Mouse (Mus musculus): Measurements from ENCODE around the gene Olfr594.
"Not testable (repeated sequence)": the region's sequence is repeated elsewhere in the genome, so short reads cannot be mapped to it uniquely, and the experiment has no call there.

Olfr594 gene

GRCm38 (mm10) chr7:103216696-103217095 is at the start of gene Olfr594:
TSS of gene Olfr594 (plus strand) at chr7:103216996.
- in situ Hi-C loops (cut with MseI, MboI) = no loop called here

- in situ Hi-C loops (cut with MseI, MboI) = no loop called here
These were observed 47.1 kb upstream of the Olfr594 start for GRCm38 (mm10) chr7:103169697-103170096.

- in situ Hi-C loops (cut with MseI, MboI) = no loop called here
These were observed 38.6 kb upstream of the Olfr594 start, which contains the start of gene Olfr591 for GRCm38 (mm10) chr7:103178240-103178639. TSS of gene Olfr591 (minus strand) at chr7:103178340.

GRCm38 (mm10) chr7:103184503-103184902 is 32.3 kb upstream of the Olfr594 start, which contains the start of gene Olfr592:
TSS of gene Olfr592 (plus strand) at chr7:103184803.
- in situ Hi-C loops (cut with MseI, MboI) = not testable (repeated sequence)

GRCm38 (mm10) chr7:103211562-103211961 is 5.2 kb upstream of the Olfr594 start, which contains the start of gene Olfr593:
TSS of gene Olfr593 (plus strand) at chr7:103211862.
- in situ Hi-C loops (cut with MseI, MboI) = no loop called here

- in situ Hi-C loops (cut with MseI, MboI) = not testable (repeated sequence)
These were observed 4.7 kb upstream of the Olfr594 start for GRCm38 (mm10) chr7:103212050-103212449.

GRCm38 (mm10) chr7:103252405-103252804 is 35.6 kb downstream of the Olfr594 start, which contains the start of gene Usp17ld:
TSS of gene Usp17ld (minus strand) at chr7:103252505.
- in situ Hi-C loops (cut with MseI, MboI) = not testable (repeated sequence)
